Mouse (Mus musculus): Measurements from ENCODE around the gene Apob.

- no peak for TF ChIP-seq POLR2A (IDR thresholded peaks at IDR 0.05; ENCODE audit: borderline replicate concordance, extremely low read depth, low read depth, low read length)
- TF ChIP-seq CTCF (IDR thresholded peaks at IDR 0.05; ENCODE audit: insufficient read depth, low read length), result no peak
Measured at GRCm38 (mm10) chr12:8030057-8030456, 52.6 kb downstream of the Apob start.

Data from lung, adult 2 months (tissue).